Mouse (Mus musculus) stomach, postnatal 0 days (tissue): ENCODE results near the gene Itga6.

Experiments used
- CTCF ChIP-seq: IDR thresholded peaks from 2 replicates; pipeline ENCODE4 v1.5.1; 2016; ENCODE audit warnings: antibody characterized with exemption, low read depth, mild to moderate bottlenecking, moderate library complexity
- EP300 ChIP-seq: optimal IDR thresholded peaks from 2 replicates; pipeline ENCODE3; 2016; ENCODE audit warnings: antibody characterized with exemption

GRCm38 (mm10) chr2:71723623-71724022, 21.8 kb upstream of the Itga6 start:
- no peak for TF ChIP-seq CTCF
- no peak for TF ChIP-seq EP300
